Mouse (Mus musculus) forebrain, embryonic 11.5 days (tissue): ENCODE results near the gene Arl5c. TPM values are rescaled to one million over a fixed set of nuclear protein-coding genes. Genes with fewer than 3 reads are reported as not detected.

Source experiments
- ATAC-seq: fragments of 200-750 bp; cut with Nextera tagmentation; replicated peaks from 2 replicates; pipeline ENCODE4 v1.8.0; 2017; ENCODE audit warnings: moderate TSS enrichment; ENCODE audit not compliant: low FRiP score
- DNase-seq: peaks from one replicate; pipeline ENCODE4 v3.0.0-alpha.2; 2017; ENCODE audit warnings: low spot score
- H3K27ac ChIP-seq: fragments of 300-500 bp; sonication (generic); 2 replicates; pipeline ENCODE4 v1.5.1; 2014; ENCODE audit warnings: low read depth, low read length
- H3K27me3 ChIP-seq: fragments of 300-500 bp; sonication (generic); 2 replicates; pipeline ENCODE4 v1.6.1; 2014; ENCODE audit warnings: mild to moderate bottlenecking, low read length, mixed read lengths; ENCODE audit not compliant: control insufficient read depth, insufficient read depth
- H3K36me3 ChIP-seq: fragments of 300-500 bp; sonication (generic); 2 replicates; pipeline ENCODE4 v1.6.1; 2014; ENCODE audit warnings: mild to moderate bottlenecking, low read length, moderate library complexity, mixed read lengths; ENCODE audit not compliant: control insufficient read depth, insufficient read depth
- H3K4me1 ChIP-seq: fragments of 300-500 bp; sonication (generic); replicated peaks from 2 replicates; pipeline ENCODE4 v1.6.1; 2014; ENCODE audit warnings: low read length, mixed read lengths; ENCODE audit not compliant: control insufficient read depth, insufficient read depth
- H3K4me2 ChIP-seq: fragments of 300-500 bp; sonication (generic); 2 replicates; pipeline ENCODE4 v1.6.1; 2014; ENCODE audit warnings: low read depth, mild to moderate bottlenecking, low read length, moderate library complexity, mixed read lengths; ENCODE audit not compliant: severe bottlenecking
- H3K4me3 ChIP-seq: fragments of 300-500 bp; sonication (generic); 2 replicates; pipeline ENCODE4 v1.5.1; 2014; ENCODE audit warnings: low read depth, low read length
- H3K9ac ChIP-seq: fragments of 300-500 bp; sonication (generic); 2 replicates; pipeline ENCODE4 v1.6.1; 2014; ENCODE audit warnings: low read length
- H3K9me3 ChIP-seq: fragments of 300-500 bp; sonication (generic); 2 replicates; pipeline ENCODE4 v1.6.1; 2016; ENCODE audit warnings: low read length, mixed read lengths; ENCODE audit not compliant: control insufficient read depth
- WGBS: fragments of 180-500 bp; shearing (Covaris S2); extraction: QIAGEN DNeasy Blood & Tissue Kit; methylation state at CpG from one replicate; pipeline ENCODE4 v1.1.7; 2014; 5-methylcytosine and 5-hydroxymethylcytosine counted together
- polyA plus RNA-seq: library from polyadenylated mRNA; unstranded; fragments of >200 nt; fragmentation: Nextera tagmentation; extraction: Ambion mirVana; gene quantifications from 2 replicates; pipeline ENCODE4 v1.2.1, GENCODE M21; 2014

Gene Arl5c
- polyA plus RNA-seq, 1 experiment from 2014 or later: 10.4 TPM

GRCm38 (mm10) chr11:97955146-97955902 is 40.7 kb downstream of the Arl5c start:
- ATAC-seq: no peak
- no peak for DNase-seq
- Histone ChIP-seq H3K36me3 (no peaks in the 10 kb centered on the region), H3K4me2 (no peak overlapping the region), H3K9ac (no peak overlapping the region), H3K4me3 (no peak overlapping the region), H3K27me3 (no peaks in the 10 kb centered on the region), H3K4me1 (peaks cover 3% of the 10 kb centered on the region; the same call in 1 of the 2 replicates), H3K27ac (no peak overlapping the region), H3K9me3 (no peaks in the 10 kb centered on the region)
- 87% methylated on average over 9 of the region's 9 CpGs for WGBS

- no peak for DNase-seq
Measured at GRCm38 (mm10) chr11:97954469-97955141, 41.4 kb downstream of the Arl5c start.

GRCm38 (mm10) chr11:97953939-97954275 is 42.1 kb downstream of the Arl5c start:
- no peak overlapping the region for H3K27ac ChIP-seq

More at GRCm38 (mm10) chr11:97954469-97955141, 41.4 kb downstream of the Arl5c start:
- H3K36me3 ChIP-seq: no peaks in the 10 kb centered on the region
- H3K27ac ChIP-seq: no peak overlapping the region
- H3K9ac ChIP-seq: no peak overlapping the region
- no peaks in the 10 kb centered on the region for H3K9me3 ChIP-seq
- peaks cover 10% of the 10 kb centered on the region for H3K4me1 ChIP-seq
- H3K4me3 ChIP-seq: no peak overlapping the region
- H3K27me3 ChIP-seq: no peaks in the 10 kb centered on the region
- no peak for ATAC-seq
- 80% methylated on average over 14 of the region's 14 CpGs for WGBS
- H3K4me2 ChIP-seq: no peak overlapping the region

GRCm38 (mm10) chr11:97953179-97953938 is 42.6 kb downstream of the Arl5c start:
- Histone ChIP-seq H3K9ac (no peak overlapping the region), H3K9me3 (no peaks in the 10 kb centered on the region), H3K4me1 (peaks cover 11% of the 10 kb centered on the region), H3K4me3 (no peak overlapping the region), H3K4me2 (no peak overlapping the region), H3K36me3 (no peaks in the 10 kb centered on the region), H3K27ac (no peak overlapping the region), H3K27me3 (no peaks in the 10 kb centered on the region)
- 84% methylated on average over 16 of the region's 16 CpGs for WGBS
- no peak for DNase-seq
- ATAC-seq: no peak

More at GRCm38 (mm10) chr11:97953939-97954275, 42.1 kb downstream of the Arl5c start:
- Histone ChIP-seq H3K4me3 (no peak overlapping the region), H3K9me3 (no peaks in the 10 kb centered on the region), H3K36me3 (no peaks in the 10 kb centered on the region), H3K4me1 (peaks cover 11% of the 10 kb centered on the region), H3K4me2 (no peak overlapping the region), H3K27me3 (no peaks in the 10 kb centered on the region), H3K9ac (no peak overlapping the region)
- no peak for DNase-seq
- 92% methylated on average over 6 of the region's 6 CpGs for WGBS
- no peak for ATAC-seq

- no peaks in the 10 kb centered on the region for H3K36me3 ChIP-seq
- WGBS: 91% methylated on average over 1 of the region's 1 CpGs
Measured at GRCm38 (mm10) chr11:97952367-97953006, 43.5 kb downstream of the Arl5c start.

GRCm38 (mm10) chr11:97949703-97950475 is 46.1 kb downstream of the Arl5c start:
- WGBS: 41% methylated on average over 20 of the region's 20 CpGs
- peak overlapping the region; percentile 68; the same call in 1 of the 2 replicates for H3K27ac ChIP-seq
- H3K27me3 ChIP-seq: no peaks in the 10 kb centered on the region
- H3K4me2 ChIP-seq: peak overlapping the region; percentile 27; the same call in 1 of the 2 replicates
- ATAC-seq (peak; percentile 78), DNase-seq (peak; percentile 75)
- no peaks in the 10 kb centered on the region for H3K36me3 ChIP-seq
- H3K4me3 ChIP-seq: no peak overlapping the region
- H3K9ac ChIP-seq: peak overlapping the region; percentile 43; the same call in 1 of the 2 replicates
- H3K4me1 ChIP-seq: peaks cover 11% of the 10 kb centered on the region
- no peaks in the 10 kb centered on the region for H3K9me3 ChIP-seq

More at GRCm38 (mm10) chr11:97952367-97953006, 43.5 kb downstream of the Arl5c start:
- DNase-seq (no peak), ATAC-seq (no peak)
- no peak overlapping the region for H3K4me2 ChIP-seq
- no peaks in the 10 kb centered on the region for H3K27me3 ChIP-seq
- no peak overlapping the region for H3K9ac ChIP-seq
- no peak overlapping the region for H3K4me3 ChIP-seq
- no peaks in the 10 kb centered on the region for H3K9me3 ChIP-seq
- no peak overlapping the region for H3K27ac ChIP-seq
- peaks cover 11% of the 10 kb centered on the region for H3K4me1 ChIP-seq

- H3K4me3 ChIP-seq: no peak overlapping the region
- no peaks in the 10 kb centered on the region for H3K9me3 ChIP-seq
- no peaks in the 10 kb centered on the region for H3K36me3 ChIP-seq
- no peak overlapping the region for H3K4me2 ChIP-seq
- H3K27ac ChIP-seq: no peak overlapping the region
- peak; percentile 79 for DNase-seq
- H3K9ac ChIP-seq: no peak overlapping the region
- WGBS: 14% methylated on average over 7 of the region's 7 CpGs
- no peak for ATAC-seq
- peaks cover 11% of the 10 kb centered on the region for H3K4me1 ChIP-seq
- H3K27me3 ChIP-seq: no peaks in the 10 kb centered on the region
Measured at GRCm38 (mm10) chr11:97947426-97947825, 48.6 kb downstream of the Arl5c start.
